Mouse (Mus musculus): ENCODE measurements around the gene Ctnna2. TPM values are rescaled to one million over a fixed set of nuclear protein-coding genes. Genes with fewer than 3 reads are reported as not detected.

Gene Ctnna2
- total RNA-seq, 2 experiments from 2014 or later = 2.6 to 3.5 TPM

- no peak for DNase-seq (ENCODE audit: low spot score in 2 of 2)
Observed at GRCm38 (mm10) chr6:77191635-77192034, 787.9 kb downstream of the Ctnna2 start.

GRCm38 (mm10) chr6:77188628-77189027, 790.9 kb downstream of the Ctnna2 start:
- no peak for DNase-seq (ENCODE audit: low spot score in 2 of 2)

GRCm38 (mm10) chr6:77185751-77186150, 793.7 kb downstream of the Ctnna2 start:
- DNase-seq (ENCODE audit: low spot score in 2 of 2) = no peak

- DNase-seq (ENCODE audit: low spot score in 2 of 2) = no peak
Observed at GRCm38 (mm10) chr6:77184896-77185295, 794.6 kb downstream of the Ctnna2 start.

GRCm38 (mm10) chr6:77175764-77176163, 803.7 kb downstream of the Ctnna2 start:
- no peak for DNase-seq (ENCODE audit: low spot score in 2 of 2)

- no peak for DNase-seq (ENCODE audit: low spot score in 2 of 2)
Observed at GRCm38 (mm10) chr6:77157028-77157427, 822.5 kb downstream of the Ctnna2 start.

- no peak for DNase-seq (ENCODE audit: low spot score in 2 of 2)
Observed at GRCm38 (mm10) chr6:77139306-77139920, 840.1 kb downstream of the Ctnna2 start.

GRCm38 (mm10) chr6:77120926-77121325, 858.6 kb downstream of the Ctnna2 start:
- no peak for DNase-seq (ENCODE audit: low spot score in 2 of 2)

- DNase-seq (ENCODE audit: low spot score in 2 of 2) = no peak
Observed at GRCm38 (mm10) chr6:77120510-77120909, 859.0 kb downstream of the Ctnna2 start.

GRCm38 (mm10) chr6:77109095-77109945, 870.2 kb downstream of the Ctnna2 start:
- no peak for DNase-seq (ENCODE audit: low spot score in 2 of 2)

GRCm38 (mm10) chr6:77101047-77101446, 878.5 kb downstream of the Ctnna2 start:
- DNase-seq (ENCODE audit: low spot score in 2 of 2) = no peak

GRCm38 (mm10) chr6:77098540-77098939, 881.0 kb downstream of the Ctnna2 start:
- no peak for DNase-seq (ENCODE audit: low spot score in 2 of 2)

GRCm38 (mm10) chr6:77075396-77076376, 903.8 kb downstream of the Ctnna2 start:
- DNase-seq (ENCODE audit: low spot score in 2 of 2) = peak; percentile 10 to 48

GRCm38 (mm10) chr6:77069595-77069994, 909.9 kb downstream of the Ctnna2 start:
- DNase-seq (ENCODE audit: low spot score in 2 of 2) = no peak

GRCm38 (mm10) chr6:77050690-77051089, 928.8 kb downstream of the Ctnna2 start:
- DNase-seq (ENCODE audit: low spot score in 2 of 2) = no peak

GRCm38 (mm10) chr6:77050193-77050592, 929.3 kb downstream of the Ctnna2 start:
- DNase-seq (ENCODE audit: low spot score in 2 of 2) = no peak

GRCm38 (mm10) chr6:77047568-77047967, 931.9 kb downstream of the Ctnna2 start:
- no peak for DNase-seq (ENCODE audit: low spot score in 2 of 2)

- no peak for DNase-seq (ENCODE audit: low spot score in 2 of 2)
Observed at GRCm38 (mm10) chr6:77025066-77025465, 954.4 kb downstream of the Ctnna2 start.

GRCm38 (mm10) chr6:77013194-77013593, 966.3 kb downstream of the Ctnna2 start:
- no peak for DNase-seq (ENCODE audit: low spot score in 2 of 2)

GRCm38 (mm10) chr6:77011001-77011400, 968.5 kb downstream of the Ctnna2 start:
- DNase-seq (ENCODE audit: low spot score in 2 of 2) = no peak

GRCm38 (mm10) chr6:76992128-76992527, 987.4 kb downstream of the Ctnna2 start:
- DNase-seq (ENCODE audit: low spot score in 2 of 2) = no peak
